Mouse (Mus musculus) spleen, postnatal 14 days (tissue): ENCODE measurements at regions not wholly inside any gene's neighbourhood (a gene's known extent, or its start where the extent isn't known, plus 50 kb on each side); places are given as distances from the start of the nearest gene placed in this dataset.

Source experiments
- DNase-seq, 2 experiments: peaks; one replicate each; pipeline ENCODE4 v3.0.0; 2021 to 2022; ENCODE audit warnings: low spot score in 2 of 2

GRCm38 (mm10) chr7:110715545-110715944 is 52.5 kb upstream of the Ampd3 start:
- no peak for DNase-seq

- DNase-seq = no peak
Observed at GRCm38 (mm10) chr7:110717104-110717503, 50.9 kb upstream of the Ampd3 start.
